Mouse (Mus musculus): Measurements from ENCODE around the gene Lypd3.

GRCm38 (mm10) chr7:24593621-24594308 is 42.6 kb upstream of the Lypd3 start:
- TF ChIP-seq POLR2A (IDR thresholded peaks at IDR 0.05; ENCODE audit: borderline replicate concordance, control insufficient read depth, low read depth, low read length) = peak; percentile 77; the same call in 1 of the 2 replicates
- TF ChIP-seq CTCF (IDR thresholded peaks at IDR 0.05; ENCODE audit: control insufficient read depth, insufficient read depth, low read length) = no peak
